In the genomic region with DNA sequence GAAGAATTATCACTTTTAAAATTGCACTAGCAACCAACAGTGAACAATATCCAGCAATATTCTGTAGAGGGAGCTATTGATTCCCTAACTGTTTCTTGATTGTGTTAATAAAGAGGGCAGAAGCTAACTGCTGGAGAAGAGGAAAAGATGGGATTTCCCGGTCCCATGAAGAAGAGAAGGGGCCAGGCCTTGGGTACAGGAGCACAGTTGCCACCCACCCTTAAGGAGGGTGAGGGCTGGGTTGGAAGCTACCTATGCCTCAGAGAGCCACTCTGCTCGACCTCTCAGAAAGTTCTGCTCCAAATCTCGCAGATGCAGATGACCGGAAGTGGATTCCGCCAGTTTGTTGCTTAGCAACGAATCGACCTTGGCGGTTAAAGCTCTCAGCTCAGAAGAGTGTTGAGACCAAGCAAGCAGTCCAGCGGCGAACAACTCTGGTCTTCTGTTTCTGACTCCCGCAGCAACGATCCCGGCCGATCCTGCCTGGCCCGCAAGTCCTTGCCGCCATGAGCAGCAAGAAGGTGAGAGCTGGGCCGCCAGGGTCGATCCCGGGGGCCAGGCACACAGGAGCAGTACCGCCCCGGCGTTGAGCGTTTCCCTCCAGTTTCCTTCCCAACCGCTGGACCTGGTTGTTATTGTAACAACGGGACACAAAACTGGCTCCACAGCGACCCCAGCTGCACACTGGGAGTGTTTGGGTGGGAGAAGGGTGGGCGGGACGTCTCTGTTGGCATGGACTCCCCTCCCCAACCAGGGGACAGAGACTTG, we compare ENCODE assay signal across 7 mouse cellular contexts. TPM values are rescaled to one million over a fixed set of nuclear protein-coding genes. Genes with fewer than 3 reads are reported as not detected.
A peak's percentile ranks its signal among the peaks of the same experiment; 100 is the strongest.
DNase-seq lines count a peak whose midpoint lies in the region; ATAC-seq and TF ChIP-seq lines count a peak whose summit lies in the region.

No protein-coding gene starts in this region.

- WGBS in intestine, embryonic 16.5 days: 1% methylated on average over 28 of the region's 28 CpGs
- 1% methylated on average over 28 of the region's 28 CpGs for WGBS in small intestine, adult 2 months

- H3K4me3 ChIP-seq in intestine, embryonic 16.5 days (ENCODE audit: low read length): peak overlapping the region; percentile 68
- peak overlapping the region; percentile 63 for H3K4me3 ChIP-seq in small intestine, adult 2 months (ENCODE audit: low read depth, low read length)

- TF ChIP-seq CTCF in small intestine, adult 2 months (IDR thresholded peaks at IDR 0.05; ENCODE audit: extremely low read depth, insufficient read length, insufficient replicate concordance, low read depth, low read length): no peak

- H3K4me1 ChIP-seq in intestine, embryonic 16.5 days (ENCODE audit: control insufficient read depth, insufficient read depth, low read length): no peaks in the 10 kb centered on the region
- peaks cover 4% of the 10 kb centered on the region; the same call in 1 of the 2 replicates for H3K4me1 ChIP-seq in small intestine, adult 2 months (ENCODE audit: control insufficient read depth, insufficient read depth, insufficient read length, low read length)

- H3K27me3 ChIP-seq in intestine, embryonic 16.5 days (replicated peaks; ENCODE audit: control insufficient read depth, insufficient read depth, low read length): no peaks in the 10 kb centered on the region
- H3K27me3 ChIP-seq in small intestine, adult 2 months (ENCODE audit: control insufficient read depth, insufficient read depth, low read length): no peaks in the 10 kb centered on the region

- no peaks in the 10 kb centered on the region for H3K9me3 ChIP-seq in intestine, embryonic 16.5 days (ENCODE audit: control insufficient read depth, low read length)

- no peaks in the 10 kb centered on the region for H3K36me3 ChIP-seq in intestine, embryonic 16.5 days (ENCODE audit: control insufficient read depth, insufficient read depth, low read length)
- H3K36me3 ChIP-seq in small intestine, adult 2 months (ENCODE audit: control insufficient read depth, insufficient read depth, low read length): no peaks in the 10 kb centered on the region

- intact Hi-C loops in left cerebral cortex, postnatal 10 days (cut with DNase I): loop anchor here (5.0 kb wide), 1 partner anchor 351 kb away; no protein-coding TSS in a partner anchor

- peak; percentile 86 for DNase-seq in adrenal gland, postnatal 14 days
- DNase-seq in embryo, embryonic 11.5 days (ENCODE audit: low read depth, low spot score): peak; percentile 67
- DNase-seq in gonadal fat pad, adult 2 months (ENCODE audit: low read depth): peak; percentile 1
- peak; percentile 15 to 67 for DNase-seq in left cerebral cortex, postnatal 10 days (ENCODE audit: extremely low spot score in 1 of 2, low spot score in 2 of 2)

- peak overlapping the region; percentile 83 for H3K9ac ChIP-seq in intestine, embryonic 16.5 days (ENCODE audit: low read depth, low read length)

- peak; percentile 92 for ATAC-seq in intestine, embryonic 16.5 days
- ATAC-seq in megakaryocyte-erythroid progenitor cell, adult 5-6 weeks (replicated peaks; ENCODE audit: low FRiP score, low TSS enrichment, poor library complexity, severe bottlenecking): 0 out of 2 replicates have a peak, but pooled peaks have one; percentile 34

- peak overlapping the region; percentile 74 for H3K27ac ChIP-seq in intestine, embryonic 16.5 days (ENCODE audit: low read length)
- no peak overlapping the region for H3K27ac ChIP-seq in small intestine, adult 2 months (ENCODE audit: insufficient read depth, low read depth, low read length)

- no peak for TF ChIP-seq POLR2A in small intestine, adult 2 months (IDR thresholded peaks at IDR 0.05; ENCODE audit: low read depth, low read length)

- H3K4me2 ChIP-seq in intestine, embryonic 16.5 days (ENCODE audit: low read depth, low read length): peak overlapping the region; percentile 76

RNA-seq across cellular contexts. Expression of a gene that starts 0.6 kb away (rescaled TPM):
- total RNA-seq in adrenal gland, postnatal 14 days (2021): 2.3 TPM in 2 replicates
- polyA plus RNA-seq in gonadal fat pad, adult 2 months (2012; rRNA removed): 0.16 and 0.71 TPM in 2 replicates
- 0.53 and 0.61 TPM in 2 replicates for polyA plus RNA-seq in intestine, embryonic 16.5 days (2015; fragmentation: Nextera tagmentation; extraction: Ambion mirVana)
- 1 to 10 TPM; 1.6 to 2.2 TPM for total RNA-seq in left cerebral cortex, postnatal 10 days (2021)
- total RNA-seq in megakaryocyte-erythroid progenitor cell, adult 5-6 weeks (2014; fragmentation: Nextera tagmentation): not detected in 2 replicates
- not detected in 2 replicates for total RNA-seq in megakaryocyte-erythroid progenitor cell, adult 5-6 weeks (2017)
- polyA plus RNA-seq in small intestine, adult 2 months (2012; rRNA removed): 0.01 TPM in 2 replicates

Comparison
In these comparisons a context has a peak if more than half of its experiments do, and no peak if none do; other contexts are left out.
1. DNase-seq: peak in every context shown above with its lines; median percentile 86 in adrenal gland, postnatal 14 days; 67 in embryo, embryonic 11.5 days; 41 in left cerebral cortex, postnatal 10 days; 1 in gonadal fat pad, adult 2 months.